Mouse (Mus musculus) cerebellum, adult 18-20 months (tissue): ENCODE results near the gene Lrrc26.
"Not testable (repeated sequence)": the region's sequence is repeated elsewhere in the genome, so short reads cannot be mapped to it uniquely, and the experiment has no call there.

ENCODE experiments used
- DNase-seq, 2 experiments: peaks; one replicate each; pipeline ENCODE4 v3.0.0; 2021

Lrrc26 gene

GRCm38 (mm10) chr2:25289651-25290050 is at the start of gene Lrrc26:
Gene Lrrc26, plus strand, starts transcription at chr2:25289915.
- peak; percentile 76 to 82 for DNase-seq

DNA sequence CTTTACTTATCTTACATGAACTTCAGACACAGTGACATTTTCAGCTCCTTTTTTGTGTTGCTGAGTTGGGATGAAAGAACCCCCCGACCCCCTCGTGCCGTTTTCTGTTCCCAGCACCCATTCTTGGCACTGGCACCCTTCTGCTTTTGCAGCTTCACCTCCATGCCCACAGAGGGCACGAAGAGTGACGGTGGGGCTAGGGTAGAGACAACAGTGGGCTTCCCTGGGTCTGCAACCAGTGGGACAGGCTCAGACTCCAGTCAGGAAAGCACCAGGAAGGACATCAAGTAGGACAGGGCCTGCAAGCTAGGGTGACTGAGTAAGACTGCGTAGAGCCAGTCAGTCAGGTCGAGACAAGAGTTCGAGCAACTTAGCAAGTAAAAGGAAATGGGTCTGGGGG is 49.4 kb upstream of the Lrrc26 start:
- DNase-seq: no peak

DNA sequence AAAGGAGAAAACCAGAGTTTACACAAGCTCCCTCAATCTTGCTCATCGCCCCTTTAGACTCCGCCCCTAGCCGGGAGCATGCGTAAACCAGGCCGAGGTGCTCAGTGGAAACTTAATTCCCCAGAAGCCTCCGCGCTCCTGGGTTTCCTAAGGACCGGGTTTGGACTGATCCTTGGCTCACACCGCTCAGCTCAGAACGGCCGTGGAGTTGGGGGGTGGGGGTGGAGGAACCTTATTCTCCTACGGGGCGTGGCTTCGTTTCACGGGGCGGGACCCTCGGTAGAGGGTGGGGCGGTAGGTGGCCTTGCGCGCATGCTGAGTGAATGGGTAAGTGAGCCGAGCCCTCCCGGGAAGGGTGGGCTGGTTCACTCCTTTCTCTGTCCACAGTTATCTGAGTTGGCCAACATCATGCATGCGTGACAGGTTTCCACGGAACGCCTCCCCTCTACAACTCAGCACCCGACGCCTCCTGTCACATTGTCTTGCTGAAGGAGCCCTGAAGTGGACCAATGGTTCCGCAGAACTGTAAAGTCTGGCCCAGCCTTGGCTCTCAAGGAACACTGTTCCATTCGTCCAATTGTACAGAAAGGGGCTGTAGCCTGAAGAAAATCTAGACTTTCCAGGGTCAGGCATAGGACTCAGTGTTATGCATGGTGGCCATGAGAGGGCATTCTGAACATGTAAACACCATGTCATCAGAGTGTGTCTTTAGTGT is 48.8 kb upstream of the Lrrc26 start:
- DNase-seq: peak; percentile 69 to 83

- no peak for DNase-seq
Measured at GRCm38 (mm10) chr2:25241438-25241775, 48.3 kb upstream of the Lrrc26 start.

DNA sequence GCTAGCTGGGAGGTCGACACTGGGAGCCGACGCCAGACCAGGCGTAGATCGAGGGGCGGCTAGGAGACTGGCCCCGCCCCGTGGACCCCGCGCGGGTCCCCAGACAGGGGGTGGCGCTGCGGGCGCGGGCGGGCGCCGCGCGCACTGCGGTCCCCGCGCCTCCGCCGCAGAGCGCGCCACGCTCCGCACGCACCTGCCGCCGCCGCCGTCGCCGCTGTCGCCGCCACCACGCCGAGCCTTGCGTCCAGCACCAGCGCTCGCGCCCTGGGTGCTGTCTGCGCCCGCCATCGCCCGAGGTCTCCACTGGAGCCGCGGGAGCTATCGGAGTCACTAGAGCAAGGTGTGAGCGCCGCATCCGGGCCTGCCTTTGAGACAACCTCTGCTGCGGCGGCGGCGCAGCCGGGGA is 47.6 kb upstream of the Lrrc26 start, which contains the start of the genes Rnf208 and Cysrt1:
TSS of gene Rnf208 (plus strand) at position 155 of the 406 bp plus-strand sequence.
TSS of gene Cysrt1 (minus strand) at position 352 of the 406 bp plus-strand sequence.
- DNase-seq: peak; percentile 55 to 74

- DNase-seq: peak; percentile 17 to 36
Measured at GRCm38 (mm10) chr2:25243342-25243741, 46.4 kb upstream of the Lrrc26 start.

DNA sequence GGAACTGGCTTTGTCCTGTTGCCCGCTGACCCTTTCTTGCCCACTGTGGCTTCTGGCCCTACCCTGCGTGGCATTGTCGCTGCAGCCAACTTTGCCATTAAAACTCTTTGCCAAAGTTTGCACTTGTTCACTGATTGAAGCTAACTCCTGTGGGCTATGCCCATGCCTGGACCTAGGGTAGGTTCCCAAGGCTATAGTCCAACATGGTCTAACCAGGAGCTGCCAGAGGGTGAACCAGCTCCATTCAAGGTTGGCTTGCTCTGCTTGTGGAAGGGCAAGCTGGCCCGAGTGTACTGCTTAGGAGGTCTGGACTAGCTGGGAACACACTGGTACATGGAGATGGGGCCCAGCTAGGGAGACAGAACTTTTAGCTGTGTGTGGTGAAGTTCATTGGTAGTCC is 45.6 kb upstream of the Lrrc26 start:
- no peak for DNase-seq

DNA sequence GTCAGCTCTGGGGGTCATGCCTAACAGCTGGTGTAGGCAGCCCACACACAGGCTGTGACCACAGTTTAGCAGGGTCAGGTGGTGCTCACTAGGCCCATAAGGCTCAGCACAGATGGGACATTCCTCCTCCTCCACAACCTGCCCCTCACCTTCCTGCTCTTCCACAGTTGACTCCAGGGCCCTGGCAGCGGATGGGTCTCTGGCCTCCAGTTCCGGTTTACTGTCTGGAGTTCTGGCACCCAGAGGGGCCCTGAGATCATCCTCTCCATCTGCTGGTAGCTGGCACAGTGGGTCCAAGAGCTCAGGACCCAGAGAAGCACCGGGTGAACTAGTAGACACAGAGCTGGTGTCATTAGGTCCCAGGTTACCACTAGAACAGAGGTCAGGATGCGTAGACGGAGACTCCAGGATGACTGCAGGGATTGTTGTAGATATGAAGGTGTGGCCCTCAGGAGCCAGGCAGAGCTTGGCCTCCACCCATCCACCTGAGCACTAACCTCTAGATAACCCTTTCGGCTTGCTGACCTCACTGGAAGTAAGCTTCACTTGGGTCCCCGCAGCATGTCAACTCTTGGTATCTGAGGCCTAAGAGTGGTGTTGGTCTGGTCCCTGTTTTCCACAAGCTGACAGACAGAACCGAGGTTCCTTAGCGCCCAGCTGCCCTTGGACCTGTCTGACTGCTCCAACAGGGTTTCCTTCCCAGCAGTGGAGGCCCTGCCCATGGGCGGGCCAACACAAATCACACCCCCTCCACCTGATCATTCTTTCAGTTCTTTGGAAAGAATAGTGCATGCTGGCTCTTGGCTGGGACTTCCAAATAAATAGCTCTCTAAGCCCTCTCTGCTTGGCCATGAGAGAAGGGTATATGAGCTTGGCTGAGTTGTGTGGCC is 43.3 kb upstream of the Lrrc26 start, which contains the start of gene AL732309.1:
TSS of gene AL732309.1 (minus strand) at position 681 of the 890 bp plus-strand sequence.
- peak in 1 of 2 experiments; percentile 53 for DNase-seq

GRCm38 (mm10) chr2:25252331-25252730 is 37.4 kb upstream of the Lrrc26 start:
- no peak for DNase-seq

DNA sequence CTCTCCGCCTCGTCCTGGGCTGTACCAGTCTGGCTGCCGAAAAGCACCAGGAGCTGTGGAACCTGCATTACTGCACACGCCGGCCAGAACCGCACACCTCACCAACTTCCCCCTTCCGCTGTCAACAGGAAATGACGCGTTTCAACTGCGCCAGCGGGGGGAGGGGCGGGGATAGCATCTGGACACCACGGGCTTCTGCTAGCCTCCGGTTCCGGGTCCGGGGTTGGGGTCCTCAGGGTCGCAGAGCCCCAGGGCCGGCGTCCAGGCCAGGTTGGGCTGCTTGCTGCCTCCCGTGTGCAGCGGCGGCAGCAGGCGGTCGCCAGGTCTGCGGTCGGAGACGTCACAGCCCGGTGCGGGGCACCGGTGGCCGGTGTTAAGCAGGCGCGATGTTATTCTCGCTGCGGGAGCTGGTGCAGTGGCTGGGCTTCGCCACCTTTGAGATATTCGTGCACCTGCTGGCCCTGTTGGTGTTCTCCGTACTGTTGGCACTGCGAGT is 34.4 kb upstream of the Lrrc26 start, which contains the start of gene Tmem203:
TSS of gene Tmem203 (plus strand) at position 156 of the 496 bp plus-strand sequence.
- DNase-seq: peak; percentile 86 to 89

- peak; percentile 56 to 64 for DNase-seq
Measured at GRCm38 (mm10) chr2:25256443-25257109, 33.1 kb upstream of the Lrrc26 start.

- not testable (repeated sequence) for DNase-seq
Measured at GRCm38 (mm10) chr2:25257250-25257649, 32.5 kb upstream of the Lrrc26 start.

DNA sequence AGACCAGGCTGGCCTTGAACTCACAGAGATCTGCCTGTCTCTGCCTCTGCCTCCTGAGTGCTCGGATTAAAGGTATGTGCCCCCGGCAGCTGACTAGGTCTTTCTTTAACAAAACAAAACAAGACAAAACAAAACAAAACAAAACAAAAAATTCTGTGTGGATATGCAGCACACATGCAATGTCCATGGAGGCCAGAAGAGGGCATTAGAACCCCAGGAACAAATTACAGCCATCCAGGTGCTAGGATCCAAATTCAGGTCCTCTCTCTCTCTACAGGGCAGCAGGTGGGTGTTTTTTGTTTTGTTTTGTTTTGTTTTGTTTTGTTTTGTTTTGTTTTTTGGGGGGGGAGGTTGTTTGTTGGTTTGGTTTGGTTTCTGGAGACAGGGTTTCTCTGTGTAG is 30.8 kb upstream of the Lrrc26 start:
- DNase-seq: no peak

GRCm38 (mm10) chr2:25261870-25262269 is 27.8 kb upstream of the Lrrc26 start:
- DNase-seq: no peak

GRCm38 (mm10) chr2:25262291-25262767 is 27.4 kb upstream of the Lrrc26 start, which contains the start of gene Tprn:
Gene Tprn, plus strand, starts transcription at chr2:25262618.
- DNase-seq: peak; percentile 97 to 99

DNA sequence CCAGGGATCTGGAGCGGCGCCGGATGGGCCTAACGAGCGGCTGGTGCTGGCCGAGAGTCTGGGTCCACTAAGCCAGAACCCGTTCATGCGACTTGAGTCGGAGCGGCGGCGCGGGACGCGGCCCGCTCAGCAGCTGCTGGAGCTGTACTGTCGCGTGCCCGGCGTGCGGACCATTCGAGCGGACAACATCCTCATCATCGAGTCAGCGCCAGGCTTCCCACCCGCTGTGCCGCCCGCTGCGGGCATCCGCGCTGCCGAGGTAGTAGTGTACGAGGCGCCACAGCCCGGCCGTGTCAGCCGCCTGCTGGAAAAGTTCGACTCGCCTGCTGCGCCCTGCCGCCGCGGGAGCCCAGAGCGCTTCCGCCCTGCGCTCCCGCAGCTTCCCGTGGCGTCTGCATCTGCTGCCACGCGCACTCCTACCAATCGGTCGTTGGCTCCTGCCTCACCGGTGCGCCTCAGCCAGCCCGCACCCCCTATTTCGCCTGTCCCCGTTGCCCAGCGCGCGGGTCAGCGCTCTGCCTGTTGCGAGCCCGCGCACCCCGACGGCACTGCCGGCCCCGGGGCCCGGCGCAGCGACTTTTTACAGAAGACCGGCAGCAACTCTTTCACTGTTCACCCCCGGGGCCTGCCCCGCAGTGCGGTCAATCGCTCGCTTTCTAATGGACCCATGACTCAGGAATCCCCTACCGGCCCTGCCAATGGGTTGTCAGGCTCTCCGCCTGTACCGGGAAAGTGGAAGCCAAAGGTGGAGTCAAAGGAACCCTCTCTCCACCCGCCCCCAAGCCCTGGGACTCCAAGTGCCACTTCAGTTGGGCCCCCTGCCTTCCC is 26.7 kb upstream of the Lrrc26 start:
- peak; percentile 71 to 82 for DNase-seq

- peak; percentile 43 to 47 for DNase-seq
Measured at GRCm38 (mm10) chr2:25263623-25264285, 26.0 kb upstream of the Lrrc26 start.

DNA sequence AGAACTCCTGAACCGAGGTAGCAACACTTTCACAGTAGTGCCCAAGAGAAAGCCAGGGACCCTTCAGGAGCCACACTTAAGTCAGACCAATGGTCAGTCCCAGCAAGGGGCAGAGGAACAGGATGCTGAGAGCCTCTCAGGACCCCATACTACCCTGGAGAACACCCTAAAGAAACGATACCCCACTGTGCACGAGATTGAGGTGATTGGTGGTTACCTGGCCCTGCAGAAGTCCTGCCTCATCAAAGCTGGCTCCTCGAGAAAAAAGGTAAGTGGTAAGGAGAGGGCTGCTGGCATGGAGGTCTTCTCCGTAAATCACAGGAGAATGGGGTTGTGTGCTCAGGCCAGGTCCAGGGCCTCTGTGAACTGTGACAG is 25.4 kb upstream of the Lrrc26 start:
- no peak for DNase-seq

- DNase-seq: peak; percentile 86 to 91
Measured at GRCm38 (mm10) chr2:25264851-25265250, 24.9 kb upstream of the Lrrc26 start.

DNA sequence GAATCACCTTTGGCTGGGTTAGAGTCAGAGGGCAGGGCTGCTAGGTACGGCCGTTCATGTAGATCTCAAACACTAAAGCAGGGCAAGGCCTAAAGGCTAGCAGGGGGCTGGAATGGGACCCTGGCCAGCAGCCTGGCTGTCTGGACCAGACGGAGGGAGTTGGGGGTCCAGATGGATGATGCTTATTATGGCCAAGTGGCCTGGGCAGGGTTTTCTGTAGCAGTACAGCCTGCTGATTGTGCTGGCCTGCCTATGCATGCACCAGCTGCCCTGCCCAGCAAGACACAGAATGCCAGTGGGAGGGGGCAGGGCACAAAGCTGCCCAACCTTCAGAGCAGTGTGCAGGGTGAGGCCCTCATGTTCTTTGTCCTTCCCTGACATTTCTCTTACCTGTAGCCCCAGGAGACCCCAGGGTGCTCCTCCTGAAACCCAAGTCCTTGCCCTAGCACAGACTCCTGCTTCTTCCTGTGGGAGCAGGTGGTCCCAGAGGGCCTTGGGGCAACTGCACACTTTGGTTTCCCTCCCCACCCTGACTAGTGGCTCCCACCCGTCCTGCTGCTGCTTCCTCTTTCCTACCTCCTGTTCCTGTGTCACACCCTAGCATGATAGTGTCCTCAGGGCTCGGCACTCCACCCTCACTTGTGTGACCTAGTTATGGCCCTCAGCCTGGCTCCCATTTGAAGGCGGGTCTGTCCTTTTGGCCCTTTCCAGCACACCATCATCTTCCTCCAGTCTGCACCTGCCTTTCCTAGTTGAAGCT is 23.6 kb upstream of the Lrrc26 start:
- peak; percentile 95 for DNase-seq
